Mouse (Mus musculus) C2C12 (cell line): ENCODE data around the gene St6galnac5. TPM values are rescaled to one million over a fixed set of nuclear protein-coding genes. Genes with fewer than 3 reads are reported as not detected.

Source experiments
- H3K27me3 ChIP-seq: one replicate; pipeline ENCODE4 v1.6.1; 2011; ENCODE audit not compliant: control insufficient read depth, insufficient read depth, insufficient read length
- H3K36me3 ChIP-seq: one replicate; pipeline ENCODE4 v1.6.1; 2011; ENCODE audit not compliant: control insufficient read depth, insufficient read depth
- H3K4me3 ChIP-seq: one replicate; pipeline ENCODE4 v1.5.1; 2011; ENCODE audit warnings: mild to moderate bottlenecking, control low read depth; ENCODE audit not compliant: poor library complexity, insufficient read depth, severe bottlenecking
- H3K79me2 ChIP-seq: one replicate; pipeline ENCODE4 v1.6.1; 2011; ENCODE audit not compliant: control insufficient read depth, insufficient read depth
- H3K79me3 ChIP-seq: one replicate; pipeline ENCODE4 v1.6.1; 2011; ENCODE audit warnings: low read depth, control low read depth
- H3ac ChIP-seq: one replicate; pipeline ENCODE3; 2011; ENCODE audit warnings: low read depth; ENCODE audit not compliant: control insufficient read depth, insufficient read length
- CEBPB ChIP-seq: IDR thresholded peaks from one replicate; pipeline ENCODE4 v1.6.1; 2011; ENCODE audit warnings: low read depth, mild to moderate bottlenecking, control low read depth, moderate library complexity
- CTCF ChIP-seq: IDR thresholded peaks from one replicate; pipeline ENCODE4 v1.5.1; 2011; ENCODE audit not compliant: control insufficient read depth, insufficient read depth, insufficient read length
- FOSL1 ChIP-seq: IDR thresholded peaks from one replicate; pipeline ENCODE4 v1.8.0; 2011; ENCODE audit warnings: mild to moderate bottlenecking, low read length; ENCODE audit not compliant: poor library complexity, insufficient read depth, severe bottlenecking
- MAX ChIP-seq: IDR thresholded peaks from one replicate; pipeline ENCODE4 v1.6.1; 2011; ENCODE audit warnings: mild to moderate bottlenecking, control low read depth
- MYOD1 ChIP-seq: IDR thresholded peaks from one replicate; pipeline ENCODE4 v1.6.1; 2011; ENCODE audit warnings: low read depth; ENCODE audit not compliant: control insufficient read depth, insufficient read length
- MYOG ChIP-seq: IDR thresholded peaks from one replicate; pipeline ENCODE4 v1.6.1; 2011; ENCODE audit not compliant: control insufficient read depth, insufficient read length; ENCODE audit errors: extremely low read depth
- USF1 ChIP-seq: IDR thresholded peaks from one replicate; pipeline ENCODE4 v1.6.1; 2011; ENCODE audit warnings: low read depth, mild to moderate bottlenecking, control low read depth, moderate library complexity
- polyA plus RNA-seq: library from polyadenylated mRNA; unstranded; fragments of >200 nt; fragmentation: generic; extraction: Trizol; gene quantifications from one replicate; pipeline ENCODE4 v1.2.1, GENCODE M21; 2012; ENCODE audit warnings: missing spikeins

St6galnac5 gene
- polyA plus RNA-seq, 1 experiment = under 0.01 TPM

DNA sequence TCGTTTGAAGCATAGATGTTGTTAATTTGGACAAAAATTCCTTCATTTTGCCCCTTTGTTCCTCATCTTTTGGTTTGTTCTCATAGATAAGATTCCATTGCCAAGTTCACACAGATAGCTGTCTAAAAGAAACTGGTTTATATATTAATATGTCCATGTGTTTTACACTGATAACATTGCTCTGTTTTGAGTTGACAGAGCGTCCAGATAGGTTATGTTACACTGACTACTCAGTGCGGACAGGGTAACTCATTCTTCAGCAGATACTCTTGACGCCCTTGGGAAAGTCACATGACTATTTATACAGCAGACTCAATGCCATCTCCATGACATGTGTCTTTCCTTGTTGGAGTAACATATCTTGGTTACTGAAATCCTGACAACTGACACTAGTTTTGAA, 25.3 kb downstream of the St6galnac5 start:
- no peaks in the 10 kb centered on the region for H3K79me3 ChIP-seq
- no peak overlapping the region for H3ac ChIP-seq
- TF ChIP-seq CEBPB = no peak
- no peak for TF ChIP-seq MYOD1
- no peak for TF ChIP-seq MAX
- no peak for TF ChIP-seq USF1
- no peaks in the 10 kb centered on the region for H3K79me2 ChIP-seq
- H3K27me3 ChIP-seq = no peaks in the 10 kb centered on the region
- H3K4me3 ChIP-seq = no peak overlapping the region
- H3K36me3 ChIP-seq = no peaks in the 10 kb centered on the region

DNA sequence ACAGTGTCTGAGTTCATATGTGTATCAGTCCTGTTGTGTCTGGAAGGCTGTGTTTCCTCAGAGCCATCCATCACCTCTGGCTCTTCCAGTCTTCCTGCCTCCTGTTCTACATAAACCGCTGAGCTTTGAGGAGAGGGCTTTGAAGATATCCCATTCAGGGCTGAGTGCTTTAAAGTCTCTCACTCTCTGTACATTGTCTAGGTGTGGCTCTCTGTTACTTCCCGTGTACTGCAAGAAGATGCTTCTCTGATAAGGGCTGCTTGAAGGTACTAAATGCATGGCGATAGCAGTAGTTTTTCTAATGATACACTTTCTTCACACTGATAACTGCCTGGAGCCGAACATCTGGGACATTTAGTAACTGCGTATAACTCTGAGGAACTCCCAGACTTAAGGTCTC, 26.0 kb downstream of the St6galnac5 start:
- H3K79me3 ChIP-seq = no peaks in the 10 kb centered on the region
- H3K4me3 ChIP-seq = no peak overlapping the region
- H3ac ChIP-seq = no peak overlapping the region
- H3K36me3 ChIP-seq = no peaks in the 10 kb centered on the region
- no peaks in the 10 kb centered on the region for H3K79me2 ChIP-seq
- TF ChIP-seq MYOD1 (no peak), MYOG (no peak), USF1 (no peak), CEBPB (no peak), MAX (no peak), FOSL1 (no peak), CTCF (no peak)
- H3K27me3 ChIP-seq = no peaks in the 10 kb centered on the region

DNA sequence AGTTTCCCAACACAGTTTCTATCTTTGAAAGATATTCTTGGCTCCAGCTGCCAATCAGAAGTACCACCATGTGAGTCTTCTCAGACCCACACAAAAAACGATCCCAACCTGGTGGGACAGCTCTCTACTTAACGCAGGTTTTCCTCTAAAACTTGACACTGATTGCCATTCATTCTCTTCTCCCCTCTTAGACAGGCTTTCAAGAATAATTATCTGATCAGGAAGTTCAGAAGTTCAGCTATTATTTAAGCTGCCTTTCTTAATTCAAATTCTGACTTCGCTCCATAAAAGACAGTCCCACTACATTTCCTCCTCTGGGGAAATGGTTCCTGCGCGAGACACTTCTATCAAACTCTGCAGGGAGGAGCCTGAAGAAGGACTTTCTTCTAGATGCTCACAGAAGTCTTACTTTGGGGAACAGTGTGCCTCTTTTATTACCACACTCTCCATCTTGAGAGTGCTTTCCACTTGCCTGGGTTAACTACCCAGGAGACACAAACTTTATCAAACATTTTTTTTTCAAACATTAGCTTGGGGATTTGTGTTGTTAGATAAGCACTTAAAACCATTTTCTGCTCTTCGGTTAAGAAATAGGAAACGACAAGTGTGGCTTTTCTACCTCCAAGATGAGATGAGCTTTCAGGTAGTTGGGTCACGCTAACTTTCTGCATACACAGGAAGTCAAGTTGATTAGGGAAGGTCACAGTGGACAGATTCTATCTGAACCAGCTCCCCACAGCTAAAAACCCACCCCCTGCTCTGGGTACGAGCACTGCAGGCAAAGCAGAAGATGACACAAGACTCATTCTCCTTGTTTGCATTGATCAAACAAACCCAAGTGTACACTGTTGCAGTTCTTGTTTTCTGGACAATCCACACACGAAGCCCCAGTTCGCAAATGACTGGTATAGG, 30.2 kb downstream of the St6galnac5 start:
- H3K79me2 ChIP-seq = no peaks in the 10 kb centered on the region
- no peak overlapping the region for H3K4me3 ChIP-seq
- no peaks in the 10 kb centered on the region for H3K36me3 ChIP-seq
- H3K79me3 ChIP-seq = no peaks in the 10 kb centered on the region
- no peak for TF ChIP-seq FOSL1
- no peak for TF ChIP-seq MAX
- TF ChIP-seq MYOD1 = no peak
- TF ChIP-seq USF1 = no peak
- no peak for TF ChIP-seq MYOG
- TF ChIP-seq CTCF = no peak
- TF ChIP-seq CEBPB = no peak
- no peak overlapping the region for H3ac ChIP-seq
- H3K27me3 ChIP-seq = no peaks in the 10 kb centered on the region

DNA sequence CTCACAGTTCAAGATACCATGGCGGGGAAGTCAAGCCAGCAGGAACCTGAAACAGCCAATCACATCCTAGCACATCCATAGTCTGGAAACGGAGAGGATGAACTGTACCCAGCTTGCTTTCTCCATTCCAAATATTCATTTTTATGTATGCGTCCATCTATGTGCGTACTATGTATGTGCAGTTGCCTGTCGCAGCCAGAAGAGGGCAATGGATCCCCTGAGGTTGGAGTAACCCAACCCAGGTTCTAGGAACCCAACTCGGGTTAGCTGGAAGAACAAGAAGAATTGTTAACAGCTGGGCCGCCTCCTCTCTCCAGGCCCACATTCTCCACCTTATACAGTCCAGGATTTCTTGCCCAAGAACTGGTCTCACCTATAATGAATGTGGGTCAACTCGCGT, 31.1 kb downstream of the St6galnac5 start:
- H3K4me3 ChIP-seq = no peak overlapping the region
- H3K27me3 ChIP-seq = no peaks in the 10 kb centered on the region
- no peaks in the 10 kb centered on the region for H3K79me2 ChIP-seq
- TF ChIP-seq FOSL1 (no peak), USF1 (no peak), MAX (no peak), CTCF (no peak), MYOG (no peak), CEBPB (no peak), MYOD1 (no peak)
- no peak overlapping the region for H3ac ChIP-seq
- H3K79me3 ChIP-seq = no peaks in the 10 kb centered on the region
- H3K36me3 ChIP-seq = no peaks in the 10 kb centered on the region

DNA sequence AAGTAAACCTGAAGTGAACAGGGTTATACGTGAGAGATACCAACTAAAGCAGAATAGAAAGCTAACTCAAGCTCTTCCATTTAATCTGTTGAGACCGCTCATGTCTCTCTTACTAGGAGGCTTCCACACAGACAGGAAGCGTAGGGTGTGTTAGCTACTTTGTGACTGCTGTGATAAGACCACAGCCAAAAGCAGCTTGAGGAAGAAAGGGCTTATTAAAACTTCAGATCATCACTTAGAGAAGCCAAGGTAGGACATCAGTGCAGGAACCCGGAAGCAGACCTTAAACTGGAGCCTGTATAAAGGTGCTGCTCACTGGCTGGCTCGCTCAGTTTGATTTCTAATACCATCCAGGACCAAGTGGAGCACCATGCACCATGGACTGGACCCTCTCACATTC, 31.7 kb downstream of the St6galnac5 start:
- TF ChIP-seq MYOG = no peak

DNA sequence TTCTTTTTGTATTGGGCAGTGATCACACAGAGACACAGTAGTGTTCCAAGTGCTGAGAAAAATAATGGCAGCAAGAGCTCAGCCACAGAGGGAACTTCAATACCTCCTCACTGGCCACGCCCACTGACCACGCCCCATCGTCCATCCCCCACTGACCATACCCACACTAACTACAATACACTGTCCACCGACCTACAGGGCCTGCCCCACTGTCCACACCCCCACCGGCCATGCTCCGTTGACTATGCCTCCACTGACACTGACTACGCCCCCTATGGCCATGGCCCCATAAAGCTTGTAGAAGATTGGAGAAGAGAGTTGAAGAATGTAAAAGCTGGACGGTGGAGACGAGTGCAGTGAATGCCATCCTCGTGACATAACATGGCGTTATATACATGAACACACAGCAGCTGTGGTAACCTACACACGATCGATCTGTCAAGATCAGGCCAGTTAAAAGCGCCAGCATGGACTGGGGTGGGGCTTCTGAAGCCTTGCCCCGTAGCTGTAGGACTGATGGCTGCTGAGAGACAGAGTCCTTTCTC, 32.7 kb downstream of the St6galnac5 start:
- H3K79me2 ChIP-seq = no peaks in the 10 kb centered on the region
- H3K27me3 ChIP-seq = no peaks in the 10 kb centered on the region
- no peaks in the 10 kb centered on the region for H3K36me3 ChIP-seq
- no peaks in the 10 kb centered on the region for H3K79me3 ChIP-seq
- TF ChIP-seq USF1 (no peak), CEBPB (no peak), CTCF (no peak), MYOG (no peak), FOSL1 (no peak), MYOD1 (no peak), MAX (no peak)
- no peak overlapping the region for H3ac ChIP-seq
- no peak overlapping the region for H3K4me3 ChIP-seq

More for the DNA sequence above, 31.7 kb downstream of the St6galnac5 start:
- H3K27me3 ChIP-seq = no peaks in the 10 kb centered on the region
- no peaks in the 10 kb centered on the region for H3K36me3 ChIP-seq
- H3K4me3 ChIP-seq = no peak overlapping the region
- no peaks in the 10 kb centered on the region for H3K79me2 ChIP-seq
- H3ac ChIP-seq = no peak overlapping the region
- no peaks in the 10 kb centered on the region for H3K79me3 ChIP-seq
